Mouse (Mus musculus) limb, embryonic 15.5 days (tissue): ENCODE measurements around the gene Mettl2. TPM values are rescaled to one million over a fixed set of nuclear protein-coding genes. Genes with fewer than 3 reads are reported as not detected.

Source experiments
- ATAC-seq: fragments of 200-750 bp; cut with Nextera tagmentation; 2 replicates; pipeline ENCODE4 v1.8.0; 2017; ENCODE audit warnings: low read depth, moderate TSS enrichment; ENCODE audit not compliant: insufficient number of reproducible peaks, low FRiP score, low TSS enrichment
- H3K27ac ChIP-seq: fragments of 300-500 bp; sonication (generic); 2 replicates; pipeline ENCODE4 v1.5.1; 2015; ENCODE audit warnings: moderate library complexity, mild to moderate bottlenecking, inconsistent platforms
- H3K27me3 ChIP-seq: fragments of 300-500 bp; sonication (generic); 2 replicates; pipeline ENCODE4 v1.6.1; 2015; ENCODE audit warnings: inconsistent platforms
- H3K36me3 ChIP-seq: fragments of 300-500 bp; sonication (generic); 2 replicates; pipeline ENCODE4 v1.6.1; 2015; ENCODE audit warnings: inconsistent platforms
- H3K4me1 ChIP-seq: fragments of 300-500 bp; sonication (generic); 2 replicates; pipeline ENCODE4 v1.6.1; 2015; ENCODE audit warnings: inconsistent platforms
- H3K4me2 ChIP-seq: fragments of 300-500 bp; sonication (generic); 2 replicates; pipeline ENCODE4 v1.6.1; 2015; ENCODE audit warnings: mild to moderate bottlenecking, inconsistent platforms
- H3K4me3 ChIP-seq: fragments of 300-500 bp; sonication (generic); 2 replicates; pipeline ENCODE4 v1.5.1; 2015; ENCODE audit warnings: mild to moderate bottlenecking, inconsistent platforms
- H3K9ac ChIP-seq: fragments of 300-500 bp; sonication (generic); 2 replicates; pipeline ENCODE4 v1.6.1; 2015; ENCODE audit warnings: inconsistent platforms
- H3K9me3 ChIP-seq: fragments of 300-500 bp; sonication (generic); 2 replicates; pipeline ENCODE4 v1.6.1; 2016; ENCODE audit warnings: inconsistent platforms
- WGBS: fragments of 180-500 bp; shearing (Covaris S2); methylation state at CpG from one replicate; pipeline ENCODE4 v1.1.7; 2015; 5-methylcytosine and 5-hydroxymethylcytosine counted together
- polyA plus RNA-seq: library from polyadenylated mRNA; unstranded; fragments of >200 nt; fragmentation: Nextera tagmentation; extraction: Ambion mirVana; gene quantifications from 2 replicates; pipeline ENCODE4 v1.2.1, GENCODE M21; 2015

The Mettl2 gene
- polyA plus RNA-seq, 1 experiment from 2014 or later = 38.5 TPM

- Histone ChIP-seq H3K36me3 (peaks cover 19% of the 10 kb centered on the region), H3K27ac (peak overlapping the region; percentile 97), H3K4me1 (peaks cover 14% of the 10 kb centered on the region), H3K9ac (peak overlapping the region; percentile 98), H3K4me2 (peak overlapping the region; percentile 47), H3K9me3 (no peaks in the 10 kb centered on the region), H3K27me3 (no peaks in the 10 kb centered on the region), H3K4me3 (peak overlapping the region; percentile 93)
- ATAC-seq = peak; percentile 7; the same call in 1 of the 2 replicates
- WGBS = under 1% methylated on average over 60 of the region's 89 CpGs
Observed at GRCm38 (mm10) chr11:105181689-105182460, 55.6 kb downstream of the Mettl2 start.

DNA sequence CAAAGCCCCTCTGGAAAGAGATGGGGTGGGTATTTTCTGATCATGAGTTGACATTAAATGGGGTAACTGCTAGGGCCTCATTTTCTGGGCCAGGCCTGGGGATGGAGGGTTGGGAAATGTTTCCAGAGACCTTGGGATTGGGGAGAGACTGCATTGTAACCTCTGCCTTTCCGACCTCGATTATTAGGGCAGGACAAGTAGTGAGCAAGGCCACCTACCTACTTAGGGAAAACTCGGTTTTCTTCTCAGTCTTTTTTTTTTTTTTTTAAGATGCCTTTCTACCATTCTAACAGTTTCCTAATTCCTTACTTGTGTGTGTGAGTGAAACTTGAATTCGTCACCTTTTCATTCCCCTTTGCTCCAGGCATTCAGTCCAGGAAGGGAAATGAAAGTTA, 56.2 kb downstream of the Mettl2 start:
- peak overlapping the region; percentile 93 for H3K4me3 ChIP-seq
- H3K27ac ChIP-seq = peak overlapping the region; percentile 97
- H3K36me3 ChIP-seq = peaks cover 19% of the 10 kb centered on the region
- 2% methylated on average over 4 of the region's 4 CpGs for WGBS
- H3K9ac ChIP-seq = peak overlapping the region; percentile 98
- peak overlapping the region; percentile 47 for H3K4me2 ChIP-seq
- H3K27me3 ChIP-seq = no peaks in the 10 kb centered on the region
- H3K4me1 ChIP-seq = peaks cover 14% of the 10 kb centered on the region
- H3K9me3 ChIP-seq = no peaks in the 10 kb centered on the region
- no peak for ATAC-seq

DNA sequence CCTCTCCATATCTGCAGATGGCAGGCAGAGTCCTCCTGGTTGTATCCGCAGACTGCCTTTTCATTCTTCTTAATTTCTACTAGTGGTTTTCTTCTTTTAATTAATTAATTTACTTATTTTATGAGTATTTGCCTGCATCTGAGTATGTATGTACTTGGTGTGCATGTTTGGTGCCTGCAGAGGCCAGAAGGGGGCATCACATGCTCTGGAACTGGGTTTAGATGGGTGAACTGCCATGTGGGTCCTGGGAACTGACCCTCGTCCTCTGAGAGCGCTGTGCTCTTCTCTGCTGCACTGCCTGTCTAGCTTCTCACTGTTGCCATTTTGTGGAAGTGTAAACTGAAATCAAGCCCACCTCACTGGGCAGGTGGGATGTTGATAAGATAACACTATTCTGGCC, 58.5 kb downstream of the Mettl2 start:
- Histone ChIP-seq H3K27ac (no peak overlapping the region), H3K4me1 (peaks cover 13% of the 10 kb centered on the region), H3K4me3 (no peak overlapping the region), H3K36me3 (peaks cover 22% of the 10 kb centered on the region), H3K27me3 (no peaks in the 10 kb centered on the region), H3K9me3 (no peaks in the 10 kb centered on the region), H3K9ac (no peak overlapping the region), H3K4me2 (no peak overlapping the region)
- 90% methylated on average over 3 of the region's 3 CpGs for WGBS
- ATAC-seq = no peak

Other genes starting within 250 kb of the Mettl2 start
- not detected in 2 replicates for gene Efcab3, start 62.8 kb upstream of the Mettl2 start, polyA plus RNA-seq
- gene Gm10842, start 20.5 kb downstream of the Mettl2 start, polyA plus RNA-seq = not detected in 2 replicates
- gene Tlk2, start 52.4 kb downstream of the Mettl2 start, polyA plus RNA-seq = 14.2 and 16.3 TPM in 2 replicates
- 31.0 and 33.6 TPM in 2 replicates for gene Mrc2, start 166.2 kb downstream of the Mettl2 start, polyA plus RNA-seq